Mouse (Mus musculus) sigmoid colon, adult 10 weeks (tissue): ENCODE results near the gene Cldn10. TPM values are rescaled to one million over a fixed set of nuclear protein-coding genes. Genes with fewer than 3 reads are reported as not detected.

Experiments
- polyA plus RNA-seq: library from polyadenylated mRNA; stranded (reverse); fragments of 350-450 nt; fragmentation: Illumina TruSeq; extraction: RNeasy Lipid Tissue Mini Kit (QIAGEN cat#74804); gene quantifications from one replicate; pipeline ENCODE4 v1.2.3, GENCODE M21; 2014; ENCODE audit warnings: low read depth, low replicate concordance

Gene Cldn10
- 1.6 TPM for polyA plus RNA-seq

GRCm38 (mm10) chr14:118787621-118788020 lies at the start of gene Cldn10:
Gene Cldn10, plus strand, starts transcription at chr14:118787908.

Other genes starting within 250 kb of the Cldn10 start
- 9.2 TPM for gene Abcc4, start 81.7 kb upstream of the Cldn10 start, polyA plus RNA-seq
- gene Dzip1, start 137.6 kb downstream of the Cldn10 start, polyA plus RNA-seq: 6.2 TPM
- 126 TPM for gene Dnajc3, start 150.1 kb downstream of the Cldn10 start, polyA plus RNA-seq